Mouse (Mus musculus) bone marrow, adult 2 months (tissue): ENCODE data around the gene Unc5c.

ENCODE experiments used
- CTCF ChIP-seq: fragments of 200-500 bp; IDR thresholded peaks from 2 replicates; pipeline ENCODE4 v1.5.1; 2011; ENCODE audit warnings: low read length, control low read depth; ENCODE audit not compliant: control insufficient read depth, insufficient read depth
- POLR2A ChIP-seq: fragments of 200-500 bp; IDR thresholded peaks from 2 replicates; pipeline ENCODE4 v1.6.1; 2011; ENCODE audit warnings: low read depth, mild to moderate bottlenecking, control low read depth, low read length, borderline replicate concordance; ENCODE audit not compliant: control insufficient read depth

- no peak for TF ChIP-seq CTCF
- no peak for TF ChIP-seq POLR2A
Observed at GRCm38 (mm10) chr3:141733844-141734243, 268.8 kb downstream of the Unc5c start.
